Mouse (Mus musculus) brain, embryonic 14.5 days (tissue): ENCODE measurements around the gene Tcerg1l. TPM values are rescaled to one million over a fixed set of nuclear protein-coding genes. Genes with fewer than 3 reads are reported as not detected.
A peak's percentile ranks its signal among the peaks of the same experiment; 100 is the strongest.

Experiments
- DNase-seq: peaks from one replicate; pipeline ENCODE4 v3.0.0-alpha.2; 2011; ENCODE audit warnings: low read depth
- CTCF ChIP-seq: fragments of 200-500 bp; IDR thresholded peaks from 2 replicates; pipeline ENCODE4 v1.5.1; 2012; ENCODE audit warnings: inconsistent platforms, mild to moderate bottlenecking, moderate library complexity, borderline replicate concordance; ENCODE audit not compliant: insufficient read depth, insufficient read length; ENCODE audit errors: extremely low read depth
- POLR2A ChIP-seq: fragments of 200-500 bp; IDR thresholded peaks from 2 replicates; pipeline ENCODE4 v1.6.1; 2012; ENCODE audit warnings: mild to moderate bottlenecking, inconsistent platforms, borderline replicate concordance; ENCODE audit not compliant: poor library complexity, insufficient read depth, insufficient read length, severe bottlenecking; ENCODE audit errors: extremely low read depth
- polyA plus RNA-seq: library from polyadenylated mRNA; depleted of rRNA; stranded (reverse); fragments of >200 nt; gene quantifications from 2 replicates; pipeline ENCODE4 v1.2.3, GENCODE M21; 2012; rRNA removed

Gene Tcerg1l
- polyA plus RNA-seq = 13.1 and 23.8 TPM in 2 replicates

DNA sequence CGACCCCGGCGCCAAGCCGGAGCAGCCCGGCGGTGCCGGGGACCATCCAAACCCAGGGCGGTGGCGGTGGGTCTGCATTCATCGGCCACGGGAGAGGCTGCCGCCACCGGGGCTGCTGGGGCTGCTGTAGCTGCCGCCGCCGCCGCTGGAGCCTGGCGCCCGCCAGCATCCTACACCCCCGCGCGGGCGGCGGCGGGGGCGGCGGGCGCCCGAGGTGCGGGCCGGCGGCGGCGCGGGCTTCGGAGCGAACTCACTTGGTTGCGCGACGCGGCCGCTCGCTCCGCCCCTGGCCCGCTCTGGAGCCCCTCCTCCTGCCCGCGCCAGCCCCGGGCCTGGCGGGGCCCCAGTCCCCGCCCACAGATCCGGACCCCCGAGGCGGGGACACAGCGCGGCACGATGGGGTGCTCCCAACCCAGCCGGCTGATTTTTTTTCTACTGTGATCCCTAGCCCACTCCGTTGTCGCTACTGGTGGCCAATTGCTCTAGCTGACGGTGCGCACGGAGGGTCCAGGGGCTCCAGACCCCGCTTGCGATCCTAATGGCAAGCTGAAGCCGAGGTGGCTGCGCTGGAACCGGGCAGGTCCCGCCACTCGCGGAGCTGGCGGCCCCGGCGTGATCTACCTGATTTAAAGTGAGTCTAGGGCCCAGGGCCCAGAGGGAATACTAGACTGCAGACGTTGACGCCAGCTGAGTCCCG, at the start of gene Tcerg1l:
TSS of gene Tcerg1l (minus strand) at position 246 of the 697 bp plus-strand sequence.
- TF ChIP-seq CTCF = no peak
- TF ChIP-seq POLR2A = no peak
- DNase-seq = peak; percentile 78

DNA sequence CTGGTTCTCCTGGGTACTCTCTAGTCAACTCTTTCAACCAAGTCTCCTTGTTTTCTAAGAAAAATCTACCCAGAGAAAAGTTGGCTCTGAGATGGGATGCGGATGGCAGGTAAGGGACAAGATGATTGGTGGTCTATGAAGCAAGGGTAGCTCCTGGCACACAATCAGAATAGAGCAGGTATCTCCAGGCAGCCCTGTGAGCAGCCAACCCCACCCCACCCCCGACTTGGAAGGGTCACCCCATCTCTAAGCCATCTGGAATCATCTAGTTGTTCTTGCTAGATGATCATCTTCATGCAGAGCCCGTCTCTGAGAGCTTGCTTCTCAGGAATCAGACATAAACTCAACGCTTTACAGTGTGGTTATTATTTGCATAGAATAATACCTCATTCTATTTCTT, 44.6 kb upstream of the Tcerg1l start:
- TF ChIP-seq POLR2A = no peak
- TF ChIP-seq CTCF = no peak
- DNase-seq = no peak

DNA sequence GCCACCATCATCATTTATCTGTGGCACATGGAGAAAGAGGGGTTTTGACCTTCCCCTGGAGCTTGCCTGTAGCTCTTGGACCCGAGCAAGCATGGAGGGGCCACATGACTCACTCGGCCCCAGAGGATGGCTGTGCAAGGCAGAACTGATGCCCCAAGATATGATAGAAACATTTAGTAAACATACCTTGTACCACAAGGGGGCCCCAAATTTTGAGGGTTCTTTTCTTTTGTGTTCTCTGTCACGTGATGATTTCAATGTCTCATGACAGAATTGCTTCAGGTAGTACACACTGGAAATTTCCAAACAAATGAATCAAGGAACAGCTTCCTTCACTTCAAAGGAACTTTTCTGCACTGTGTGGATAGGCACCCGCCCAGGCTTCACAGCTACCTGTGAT, 35.0 kb upstream of the Tcerg1l start:
- no peak for TF ChIP-seq CTCF
- TF ChIP-seq POLR2A = no peak
- DNase-seq = no peak

DNA sequence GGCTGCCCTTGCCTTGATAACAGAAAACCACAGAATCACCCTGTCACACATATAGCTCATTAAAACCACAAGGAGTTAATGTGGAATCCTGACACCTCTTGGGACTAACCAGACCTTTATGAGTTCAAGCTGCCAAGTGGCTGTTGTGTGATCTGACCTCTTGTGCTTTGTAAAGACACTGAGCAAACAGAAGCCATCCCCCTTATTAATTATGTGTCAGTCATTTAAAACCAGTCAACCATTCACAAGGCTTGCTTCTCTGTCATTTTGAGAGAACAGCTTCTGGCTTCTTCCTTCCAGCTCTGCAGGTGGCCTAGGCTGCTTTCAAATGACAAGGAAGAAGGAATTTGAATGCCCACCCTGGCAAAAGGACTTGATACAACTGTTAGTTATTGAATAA, 33.9 kb upstream of the Tcerg1l start:
- DNase-seq = peak; percentile 47
- TF ChIP-seq POLR2A (no peak), CTCF (no peak)

DNA sequence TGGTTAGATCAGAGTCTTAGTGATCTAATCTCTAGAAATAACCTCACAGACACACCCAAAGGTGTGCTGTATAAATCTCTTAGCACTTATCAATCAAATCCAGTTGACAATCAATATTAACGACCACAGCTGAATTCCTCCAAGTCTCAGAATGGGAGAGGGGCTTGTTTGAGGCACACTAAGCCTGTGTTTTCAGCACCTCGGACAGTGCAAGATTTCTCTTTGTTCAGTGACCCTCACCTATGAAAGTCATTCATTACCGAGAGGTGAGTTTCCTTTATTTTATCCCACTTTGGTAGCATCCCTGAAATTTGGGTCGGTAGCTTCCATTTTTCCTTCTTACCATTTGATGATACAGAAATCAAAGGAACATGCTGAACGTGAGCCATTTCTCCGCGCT, 32.4 kb upstream of the Tcerg1l start:
- TF ChIP-seq POLR2A = no peak
- TF ChIP-seq CTCF = no peak
- DNase-seq = peak; percentile 41

DNA sequence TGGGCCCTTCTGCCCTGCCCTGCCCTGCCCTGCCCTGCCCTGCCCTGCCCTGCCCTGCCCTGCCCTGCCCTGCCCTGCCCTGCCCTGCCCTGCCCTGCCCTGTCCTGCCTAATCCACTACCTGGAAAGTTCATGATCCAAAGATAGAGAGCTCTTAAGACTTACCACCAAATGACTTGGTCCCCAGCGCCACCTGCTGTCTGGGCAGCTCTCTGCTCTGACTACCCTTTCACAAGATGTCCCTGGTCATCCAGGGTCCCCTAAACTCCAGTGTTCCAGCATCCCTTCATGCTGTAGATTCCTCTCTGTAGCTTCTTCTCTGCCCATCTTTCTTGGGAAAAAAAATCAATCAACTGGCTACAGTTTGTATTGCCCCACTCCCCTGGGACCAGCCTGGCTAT, 31.3 kb upstream of the Tcerg1l start:
- peak; percentile 32 for DNase-seq
- TF ChIP-seq POLR2A (no peak), CTCF (peak; percentile 39; the same call in 1 of the 2 replicates)

DNA sequence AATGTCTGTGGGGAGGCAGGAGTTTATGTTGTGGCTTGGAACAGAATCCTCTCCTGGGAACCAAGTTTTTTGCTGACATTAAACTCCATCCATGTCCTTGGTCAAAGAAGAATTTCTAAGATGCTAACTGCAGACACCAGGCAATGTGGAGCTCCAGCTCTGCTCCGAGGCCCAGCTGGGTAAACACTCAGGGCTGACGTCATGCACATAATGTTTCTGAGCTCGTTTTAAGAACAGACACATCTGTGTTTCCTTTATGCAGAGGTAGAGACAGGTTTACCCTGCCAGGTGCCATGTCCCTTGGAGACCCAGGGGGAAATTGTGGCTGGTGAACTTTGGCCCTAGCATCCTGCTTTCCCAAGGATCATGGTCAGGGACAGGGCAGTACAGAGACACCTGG, 29.9 kb upstream of the Tcerg1l start:
- no peak for TF ChIP-seq CTCF
- TF ChIP-seq POLR2A = no peak
- no peak for DNase-seq

DNA sequence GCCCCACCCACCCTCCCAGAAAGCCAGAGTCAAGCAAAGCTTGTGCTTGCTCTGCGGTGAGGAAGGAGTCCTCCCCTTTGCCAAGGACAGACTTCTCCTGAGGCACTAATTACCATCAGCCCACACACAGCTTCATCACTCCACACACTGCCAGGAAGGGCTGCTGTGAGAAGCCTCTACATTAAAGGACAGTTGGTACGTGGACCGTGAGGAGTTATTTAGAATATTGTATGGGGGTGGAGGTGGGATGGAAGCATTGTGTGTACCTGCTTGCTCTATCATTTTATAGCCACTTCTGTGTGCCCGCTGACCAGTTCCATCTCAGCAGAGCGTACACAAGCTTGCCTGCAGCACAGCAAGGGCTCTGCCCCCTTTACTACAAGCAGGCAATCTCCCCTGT, 16.0 kb upstream of the Tcerg1l start:
- DNase-seq = no peak
- TF ChIP-seq CTCF (no peak), POLR2A (no peak)

DNA sequence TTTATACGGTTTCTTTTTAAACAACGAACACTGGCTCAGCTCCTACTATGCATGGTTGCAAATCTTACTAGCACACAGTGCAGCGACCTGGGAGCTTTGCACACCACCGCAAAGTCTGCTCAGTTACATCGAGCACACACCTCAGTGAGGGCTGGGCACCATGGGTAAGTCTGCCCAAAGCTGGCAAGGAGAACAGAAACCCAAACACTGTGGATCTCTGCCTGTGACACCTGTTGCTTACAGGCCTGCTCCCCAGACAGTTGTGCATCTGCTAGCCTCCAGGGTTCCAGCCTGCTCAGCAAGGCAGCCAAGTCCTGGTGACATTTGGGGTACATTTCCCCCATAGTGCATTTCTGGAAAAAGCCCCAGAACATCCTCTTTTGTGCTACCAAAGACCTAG, 4.1 kb upstream of the Tcerg1l start:
- no peak for TF ChIP-seq POLR2A
- TF ChIP-seq CTCF = no peak
- no peak for DNase-seq

DNA sequence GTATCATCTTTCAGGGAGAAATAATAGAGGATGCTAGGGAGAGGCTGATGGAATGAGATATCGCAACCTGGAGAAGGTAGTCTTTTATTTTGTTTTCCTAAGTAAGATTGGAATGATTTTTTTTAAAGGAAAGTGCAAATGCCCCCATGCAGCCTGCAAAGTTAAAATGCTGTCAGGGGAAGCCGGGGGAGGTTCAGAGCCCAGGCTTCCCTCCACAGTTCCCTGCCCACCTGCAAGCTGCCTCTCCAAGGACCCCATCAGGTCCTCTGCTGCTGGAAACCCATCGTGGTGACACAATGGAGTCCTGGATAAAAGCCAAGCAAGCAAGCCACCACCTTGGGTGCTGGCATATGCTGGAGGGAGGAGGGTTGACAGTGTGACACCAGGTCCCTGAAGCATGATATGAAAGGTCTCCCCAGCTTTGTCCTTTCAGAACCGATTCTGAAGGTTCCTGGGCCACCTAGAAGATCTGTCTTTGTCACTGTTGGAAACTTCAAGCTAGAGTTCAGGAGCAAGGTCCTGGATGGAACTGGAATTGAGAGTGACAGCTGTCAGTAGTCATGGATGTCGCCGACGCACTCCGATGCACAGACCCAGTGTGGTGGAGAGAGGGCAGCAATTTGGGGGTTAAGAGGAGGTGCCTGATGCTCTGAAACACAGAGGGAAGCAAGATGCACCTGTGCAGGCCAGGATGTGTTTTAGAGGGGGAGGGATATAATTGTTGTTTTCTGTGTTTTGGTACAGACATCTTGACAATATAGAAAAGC, 3.2 kb upstream of the Tcerg1l start:
- TF ChIP-seq CTCF (no peak), POLR2A (no peak)
- no peak for DNase-seq

DNA sequence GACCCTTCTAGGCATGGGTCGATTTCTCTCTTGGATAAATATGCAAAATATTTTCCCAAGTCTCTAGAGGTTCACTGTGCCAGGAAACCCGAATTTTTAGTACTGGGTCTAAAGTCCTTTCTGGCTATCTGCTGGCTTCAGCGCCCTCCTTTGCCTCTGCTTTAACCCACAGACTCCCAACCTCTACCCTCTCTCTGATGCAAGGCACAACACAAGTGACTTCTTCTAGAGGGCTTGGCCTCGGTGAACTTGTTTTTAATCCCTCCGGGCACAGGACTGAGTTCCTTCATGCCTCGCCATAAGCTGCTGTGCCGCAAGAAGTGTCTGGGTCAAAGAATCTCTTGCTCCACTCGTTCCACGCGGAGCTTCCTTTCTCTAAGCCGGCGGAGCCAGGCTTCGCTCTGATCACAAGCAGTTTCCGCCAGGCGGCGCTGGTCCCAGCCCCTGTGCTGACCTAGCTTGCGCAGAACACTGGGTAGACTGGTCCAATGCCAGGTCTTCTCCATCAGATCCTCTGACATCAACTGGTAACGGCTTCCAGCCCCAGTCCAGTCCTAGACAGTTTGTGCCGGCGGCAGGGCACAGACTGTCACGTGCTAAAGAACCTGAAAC, 758 bp upstream of the Tcerg1l start:
- TF ChIP-seq POLR2A (no peak), CTCF (peak; percentile 90)

DNA sequence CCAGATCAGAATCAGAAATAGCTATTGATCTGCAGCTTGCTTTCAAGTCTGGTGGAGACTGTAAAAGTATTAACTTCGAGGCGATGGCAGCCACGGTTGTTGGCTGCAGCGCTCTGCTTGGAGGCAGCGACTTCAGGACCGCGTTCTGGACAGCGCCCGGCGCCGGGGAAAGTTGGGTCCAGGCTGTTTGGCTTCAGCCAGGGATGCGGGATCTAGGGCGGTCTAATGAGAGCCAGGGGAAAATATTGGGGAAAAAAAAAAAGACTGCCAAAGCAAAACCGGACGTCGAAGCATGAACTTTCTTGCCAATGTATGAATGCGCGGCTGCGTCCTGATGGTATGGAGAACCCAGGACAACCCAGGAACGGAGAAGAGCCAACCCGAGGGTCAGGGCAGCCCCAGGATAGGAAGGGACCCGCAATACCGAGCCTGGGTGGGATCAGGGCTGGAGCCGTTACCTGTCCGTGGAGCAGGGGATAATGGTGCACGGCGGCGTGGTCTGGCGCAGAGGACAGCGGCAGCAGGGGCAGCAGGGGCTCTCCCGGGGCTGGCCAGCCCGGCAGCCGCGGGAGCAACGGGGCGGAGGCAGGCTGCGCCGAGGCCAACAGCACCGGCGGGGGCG, 556 bp downstream of the Tcerg1l start:
- DNase-seq = peak; percentile 55
- TF ChIP-seq POLR2A (no peak), CTCF (no peak)

More for the DNA sequence above, 758 bp upstream of the Tcerg1l start:
- DNase-seq = peak; percentile 93
